Mouse (Mus musculus): ENCODE measurements around the gene Ssu72. TPM values are rescaled to one million over a fixed set of nuclear protein-coding genes. Genes with fewer than 3 reads are reported as not detected.
"Not testable (repeated sequence)": the region's sequence is repeated elsewhere in the genome, so short reads cannot be mapped to it uniquely, and the experiment has no call there.

Ssu72 gene
- total and polyA plus RNA-seq, 2 experiments from 2014 or later, result 95.7 to 106 TPM

DNA sequence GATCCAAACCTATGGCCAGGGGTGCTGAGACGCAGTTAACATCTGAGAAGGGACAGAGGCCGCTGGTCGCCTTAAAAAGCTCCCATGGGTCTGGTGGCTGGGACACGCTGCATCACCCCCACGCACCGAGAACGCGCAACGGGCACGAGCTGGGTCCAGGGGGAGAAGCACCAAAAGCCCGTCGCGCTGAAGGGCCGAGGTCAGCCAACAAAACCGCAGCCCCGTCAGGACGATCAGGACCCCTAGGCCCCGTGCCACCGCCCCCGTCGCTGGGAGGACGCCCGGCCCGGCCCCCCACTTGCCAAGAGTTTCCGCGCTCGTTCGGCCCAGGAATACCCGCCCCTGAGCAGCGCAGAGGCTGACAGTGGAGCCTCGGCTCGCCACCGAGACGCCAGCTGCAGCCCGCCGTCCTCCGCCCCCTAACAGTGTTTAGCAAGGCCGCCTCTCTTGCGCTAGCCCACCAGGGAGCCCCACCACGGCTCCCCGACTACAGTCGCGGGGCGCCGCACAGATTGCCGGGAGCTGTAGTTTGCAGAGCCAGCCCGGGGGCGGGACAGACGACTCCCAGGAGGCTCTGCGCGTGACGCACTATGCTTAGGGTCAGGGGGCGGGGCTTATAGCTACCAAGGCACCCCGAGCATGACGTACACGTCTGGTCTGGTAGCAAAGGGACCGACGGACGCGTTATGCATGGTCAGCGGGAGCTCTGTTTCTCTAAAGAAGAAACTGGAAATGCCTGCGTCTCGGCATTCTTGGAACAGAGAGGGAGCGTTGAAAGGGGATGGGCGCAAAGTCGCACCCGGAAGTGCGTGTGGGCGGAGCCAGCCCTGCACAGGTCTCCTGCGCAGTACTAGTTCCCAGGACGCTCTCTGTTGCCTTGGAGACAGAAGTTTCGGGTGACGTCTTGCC lies 35.7 kb upstream of the Ssu72 start, which contains the start of gene Mib2:
Gene Mib2 (minus strand): TSS at position 510 of the 909 bp plus-strand sequence.
- Histone ChIP-seq H3K4me1 (ENCODE audit: control insufficient read depth, insufficient read depth) (peaks cover 6% of the 10 kb centered on the region), H3K27me3 (ENCODE audit: control insufficient read depth, insufficient read depth, low read length) (no peaks in the 10 kb centered on the region), H3K4me3 (ENCODE audit: low read depth, low read length) (peak within 1 kb of the TSS; percentile 89), H3K27ac (ENCODE audit: low read depth) (peak within 1 kb of the TSS; percentile 46; the same call in 1 of the 2 replicates), H3K4me2 (ENCODE audit: low read depth, low read length) (peak within 1 kb of the TSS; percentile 67), H3K9ac (replicated peaks; ENCODE audit: low read depth, low read length) (peak within 1 kb of the TSS; percentile 78), H3K9me3 (replicated peaks; ENCODE audit: control insufficient read depth, low read length) (no peaks in the 10 kb centered on the region), H3K36me3 (replicated peaks; ENCODE audit: control insufficient read depth, insufficient read depth, low read length) (peaks cover 11% of the 10 kb centered on the region; the same call in 1 of the 2 replicates)
- DNase-seq (ENCODE audit: low spot score) (peak; percentile 97), ATAC-seq (ENCODE audit: insufficient read depth, low read depth) (peak; percentile 99)
- WGBS, result under 1% methylated on average over 73 of the region's 73 CpGs
- no peak for TF ChIP-seq CTCF (IDR thresholded peaks at IDR 0.05; ENCODE audit: low read depth)
- 0 out of 2 replicates have a peak, but pooled peaks have one; percentile 45 for TF ChIP-seq EP300 (IDR thresholded peaks at IDR 0.05; ENCODE audit: low read depth)

DNA sequence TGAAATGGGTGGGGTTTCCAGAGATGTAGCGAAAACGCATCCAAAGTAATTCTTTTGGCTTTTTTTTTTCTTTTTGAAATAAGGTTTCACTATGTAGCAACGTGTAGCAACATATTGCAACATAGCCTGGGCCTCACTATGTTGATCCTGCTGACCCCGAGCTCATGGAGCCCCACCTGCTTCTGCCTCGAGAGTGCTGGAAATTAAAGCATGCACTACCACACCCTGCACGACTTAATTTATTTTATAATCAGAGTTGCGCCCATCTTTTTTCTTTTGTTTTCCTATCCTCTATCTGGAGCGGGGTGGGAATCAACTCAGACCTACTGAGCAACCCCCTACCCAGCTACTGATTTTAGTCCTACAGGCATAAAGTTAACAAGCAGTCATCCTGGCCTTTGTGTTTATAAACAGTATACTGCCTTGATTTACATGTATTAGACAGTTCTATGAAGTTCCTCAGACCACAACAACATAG lies 35.0 kb upstream of the Ssu72 start:
- DNase-seq (ENCODE audit: low spot score) (no peak), ATAC-seq (ENCODE audit: insufficient read depth, low read depth) (no peak)
- Histone ChIP-seq H3K4me1 (ENCODE audit: control insufficient read depth, insufficient read depth) (peaks cover 6% of the 10 kb centered on the region), H3K9ac (replicated peaks; ENCODE audit: low read depth, low read length) (no peak overlapping the region), H3K36me3 (replicated peaks; ENCODE audit: control insufficient read depth, insufficient read depth, low read length) (peaks cover 11% of the 10 kb centered on the region; the same call in 1 of the 2 replicates), H3K27ac (ENCODE audit: low read depth) (no peak overlapping the region), H3K27me3 (ENCODE audit: control insufficient read depth, insufficient read depth, low read length) (no peaks in the 10 kb centered on the region), H3K4me3 (ENCODE audit: low read depth, low read length) (peak overlapping the region; percentile 89), H3K4me2 (ENCODE audit: low read depth, low read length) (peak overlapping the region; percentile 67), H3K9me3 (replicated peaks; ENCODE audit: control insufficient read depth, low read length) (no peaks in the 10 kb centered on the region)
- under 1% methylated on average over 8 of the region's 8 CpGs for WGBS
- TF ChIP-seq EP300 (IDR thresholded peaks at IDR 0.05; ENCODE audit: low read depth), result no peak
- TF ChIP-seq CTCF (IDR thresholded peaks at IDR 0.05; ENCODE audit: low read depth), result no peak

- not testable (repeated sequence) for H3K36me3 ChIP-seq (replicated peaks; ENCODE audit: control insufficient read depth, insufficient read depth, low read length); H3K4me2 ChIP-seq (ENCODE audit: low read depth, low read length); H3K4me1 ChIP-seq (ENCODE audit: control insufficient read depth, insufficient read depth); H3K9me3 ChIP-seq (replicated peaks; ENCODE audit: control insufficient read depth, low read length); DNase-seq (ENCODE audit: low spot score); H3K4me3 ChIP-seq (ENCODE audit: low read depth, low read length); H3K9ac ChIP-seq (replicated peaks; ENCODE audit: low read depth, low read length); ATAC-seq (ENCODE audit: insufficient read depth, low read depth); H3K27me3 ChIP-seq (ENCODE audit: control insufficient read depth, insufficient read depth, low read length); H3K27ac ChIP-seq (ENCODE audit: low read depth)
- WGBS, result 75% methylated on average over 4 of the region's 4 CpGs
Measured at GRCm38 (mm10) chr4:155670236-155670635, 34.4 kb upstream of the Ssu72 start.

GRCm38 (mm10) chr4:155672082-155672481 lies 32.5 kb upstream of the Ssu72 start:
- Histone ChIP-seq H3K9ac (replicated peaks; ENCODE audit: low read depth, low read length) (no peak overlapping the region), H3K27me3 (ENCODE audit: control insufficient read depth, insufficient read depth, low read length) (no peaks in the 10 kb centered on the region), H3K27ac (ENCODE audit: low read depth) (no peak overlapping the region), H3K4me1 (ENCODE audit: control insufficient read depth, insufficient read depth) (peaks cover 6% of the 10 kb centered on the region), H3K4me3 (ENCODE audit: low read depth, low read length) (no peak overlapping the region), H3K36me3 (replicated peaks; ENCODE audit: control insufficient read depth, insufficient read depth, low read length) (no peaks in the 10 kb centered on the region), H3K9me3 (replicated peaks; ENCODE audit: control insufficient read depth, low read length) (no peaks in the 10 kb centered on the region), H3K4me2 (ENCODE audit: low read depth, low read length) (no peak overlapping the region)
- 45% methylated on average over 2 of the region's 2 CpGs for WGBS
- no peak for DNase-seq (ENCODE audit: low spot score)
- TF ChIP-seq CTCF (IDR thresholded peaks at IDR 0.05; ENCODE audit: low read depth) (no peak), EP300 (IDR thresholded peaks at IDR 0.05; ENCODE audit: low read depth) (no peak)
- ATAC-seq (ENCODE audit: insufficient read depth, low read depth), result no peak

DNA sequence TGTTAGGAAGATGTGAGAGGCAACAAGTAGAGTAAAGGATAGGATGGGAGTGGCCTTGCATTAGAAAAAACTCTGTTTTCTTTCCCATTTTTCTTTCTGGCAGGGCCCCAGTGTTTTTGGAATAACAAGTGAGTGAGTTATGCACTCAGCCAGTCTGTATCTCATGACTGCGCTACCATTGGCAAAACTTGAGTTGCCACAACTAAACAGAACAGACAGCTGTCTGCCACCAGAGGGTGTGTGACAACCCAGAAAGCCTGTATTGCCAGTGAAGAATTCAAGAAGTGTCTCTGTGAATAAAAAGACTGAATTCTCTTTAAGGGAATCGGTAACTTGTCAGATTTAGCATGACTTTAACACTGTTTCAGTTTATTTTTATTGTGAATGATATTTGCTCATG lies 28.6 kb upstream of the Ssu72 start:
- TF ChIP-seq CTCF (IDR thresholded peaks at IDR 0.05; ENCODE audit: low read depth) (peak; percentile 47), EP300 (IDR thresholded peaks at IDR 0.05; ENCODE audit: low read depth) (no peak)
- Histone ChIP-seq H3K9ac (replicated peaks; ENCODE audit: low read depth, low read length) (no peak overlapping the region), H3K9me3 (replicated peaks; ENCODE audit: control insufficient read depth, low read length) (no peaks in the 10 kb centered on the region), H3K4me3 (ENCODE audit: low read depth, low read length) (no peak overlapping the region), H3K4me2 (ENCODE audit: low read depth, low read length) (no peak overlapping the region), H3K4me1 (ENCODE audit: control insufficient read depth, insufficient read depth) (no peaks in the 10 kb centered on the region), H3K36me3 (replicated peaks; ENCODE audit: control insufficient read depth, insufficient read depth, low read length) (no peaks in the 10 kb centered on the region), H3K27ac (ENCODE audit: low read depth) (no peak overlapping the region), H3K27me3 (ENCODE audit: control insufficient read depth, insufficient read depth, low read length) (no peaks in the 10 kb centered on the region)
- DNase-seq (ENCODE audit: low spot score), result peak; percentile 17
- 75% methylated on average over 2 of the region's 2 CpGs for WGBS
- ATAC-seq (ENCODE audit: insufficient read depth, low read depth), result no peak

DNA sequence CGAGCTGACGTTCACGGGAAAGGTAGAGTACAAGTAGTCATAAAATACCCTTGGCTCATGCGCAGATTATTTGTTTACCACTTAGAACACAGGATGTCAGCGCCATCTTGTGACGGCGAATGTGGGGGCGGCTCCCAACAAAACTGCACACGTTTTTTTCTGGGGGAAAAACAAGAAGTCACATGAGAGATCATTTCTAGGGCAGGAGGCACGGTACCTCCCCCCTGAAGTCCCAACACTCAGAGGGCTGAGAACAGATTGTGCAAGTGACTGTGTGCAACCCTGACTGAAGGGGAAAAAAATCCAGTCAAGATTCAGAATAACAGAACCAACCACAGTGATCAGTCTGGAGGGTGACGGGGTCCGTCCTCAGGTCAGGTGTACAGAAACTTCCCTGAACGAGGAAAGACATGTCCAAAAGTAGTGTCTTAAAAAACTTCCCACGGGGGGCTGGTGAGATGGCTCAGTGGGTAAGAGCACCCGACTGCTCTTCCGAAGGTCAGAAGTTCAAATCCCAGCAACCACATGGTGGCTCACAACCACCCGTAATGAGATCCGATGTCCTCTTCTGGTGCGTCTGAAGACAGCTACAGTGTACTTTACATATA lies 20.8 kb upstream of the Ssu72 start:
- not testable (repeated sequence) for ATAC-seq (ENCODE audit: insufficient read depth, low read depth); H3K4me3 ChIP-seq (ENCODE audit: low read depth, low read length); H3K27ac ChIP-seq (ENCODE audit: low read depth); H3K27me3 ChIP-seq (ENCODE audit: control insufficient read depth, insufficient read depth, low read length); H3K36me3 ChIP-seq (replicated peaks; ENCODE audit: control insufficient read depth, insufficient read depth, low read length); DNase-seq (ENCODE audit: low spot score); H3K9me3 ChIP-seq (replicated peaks; ENCODE audit: control insufficient read depth, low read length); H3K4me2 ChIP-seq (ENCODE audit: low read depth, low read length); H3K4me1 ChIP-seq (ENCODE audit: control insufficient read depth, insufficient read depth); H3K9ac ChIP-seq (replicated peaks; ENCODE audit: low read depth, low read length)
- WGBS, result 82% methylated on average over 15 of the region's 19 CpGs

DNA sequence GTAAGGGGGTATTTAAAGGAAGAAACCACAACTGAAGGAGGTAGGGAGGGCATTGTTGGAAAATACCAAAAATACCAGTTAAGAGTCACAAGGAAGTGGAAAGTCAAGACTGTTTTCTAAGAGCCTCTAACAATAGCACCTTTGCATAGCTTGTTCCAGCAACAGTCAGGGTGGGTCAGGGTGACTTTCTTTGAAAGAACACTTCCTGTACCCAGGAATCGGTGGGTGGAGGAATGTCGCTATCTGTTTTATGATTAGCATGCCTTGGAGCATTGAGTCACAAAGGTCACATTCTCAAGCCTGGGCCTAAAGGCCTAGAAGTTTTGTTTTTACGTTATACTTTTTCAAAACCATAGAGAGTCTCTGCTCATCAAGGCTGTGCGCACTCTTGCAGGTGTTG lies 16.8 kb upstream of the Ssu72 start:
- not testable (repeated sequence) for H3K4me1 ChIP-seq (ENCODE audit: control insufficient read depth, insufficient read depth); H3K27me3 ChIP-seq (ENCODE audit: control insufficient read depth, insufficient read depth, low read length); ATAC-seq (ENCODE audit: insufficient read depth, low read depth); H3K36me3 ChIP-seq (replicated peaks; ENCODE audit: control insufficient read depth, insufficient read depth, low read length); H3K9me3 ChIP-seq (replicated peaks; ENCODE audit: control insufficient read depth, low read length); H3K4me3 ChIP-seq (ENCODE audit: low read depth, low read length); H3K27ac ChIP-seq (ENCODE audit: low read depth); DNase-seq (ENCODE audit: low spot score); H3K9ac ChIP-seq (replicated peaks; ENCODE audit: low read depth, low read length); H3K4me2 ChIP-seq (ENCODE audit: low read depth, low read length)
- 57% methylated on average over 4 of the region's 4 CpGs for WGBS
